Mouse (Mus musculus) heart, postnatal 10 days (tissue): ENCODE measurements at regions not wholly inside any gene's neighbourhood (a gene's known extent, or its start where the extent isn't known, plus 50 kb on each side); places are given as distances from the start of the nearest gene placed in this dataset.
A peak's percentile ranks its signal among the peaks of the same experiment; 100 is the strongest.

Experiments used
- DNase-seq, 2 experiments: peaks; one replicate each; pipeline ENCODE4 v3.0.0; 2021
- intact Hi-C: fragments of 180-260 bp; cut with DNase I; formaldehyde crosslinking; loops from one replicate; pipeline ENCODE4 v1.15.1; 2025

GRCm38 (mm10) chr2:75054474-75055186 lies 229.0 kb downstream of the Mtx2 start:
- intact Hi-C loops: loop anchor here (1.0 to 10.0 kb wide), 6 partner anchors 34 to 530 kb away; partner anchors contain the start of gene Mtx2
- peak; percentile 11 to 33 for DNase-seq

GRCm38 (mm10) chr2:75055187-75055543 lies 229.6 kb downstream of the Mtx2 start:
- intact Hi-C loops: loop anchor here (1.0 to 10.0 kb wide), 6 partner anchors 34 to 530 kb away; partner anchors contain the start of gene Mtx2
- DNase-seq: peak; percentile 52 to 77

- intact Hi-C loops: loop anchor here (5.0 kb wide), 1 partner anchor 76 kb away; no protein-coding TSS in a partner anchor
Observed at GRCm38 (mm10) chr2:75061009-75061408, 235.4 kb downstream of the Mtx2 start.

GRCm38 (mm10) chr2:75061456-75062188 lies 236.0 kb downstream of the Mtx2 start:
- intact Hi-C loops: loop anchor here (5.0 kb wide), 1 partner anchor 76 kb away; no protein-coding TSS in a partner anchor
- DNase-seq: no peak

More at GRCm38 (mm10) chr2:75061009-75061408, 235.4 kb downstream of the Mtx2 start:
- DNase-seq: no peak

- no peak for DNase-seq
- intact Hi-C loops: loop anchor here (5.0 kb wide), 1 partner anchor 75 kb away; no protein-coding TSS in a partner anchor
Observed at GRCm38 (mm10) chr2:75062189-75062510, 236.5 kb downstream of the Mtx2 start.

- DNase-seq: no peak
- intact Hi-C loops: loop anchor here (5.0 kb wide), 1 partner anchor 73 kb away; no protein-coding TSS in a partner anchor
Observed at GRCm38 (mm10) chr2:75064406-75065115, 239.0 kb downstream of the Mtx2 start.

- intact Hi-C loops: no loop called here
- no peak for DNase-seq
Observed at GRCm38 (mm10) chr2:75065304-75065703, 239.7 kb downstream of the Mtx2 start.

GRCm38 (mm10) chr2:75069321-75069720 lies 243.7 kb downstream of the Mtx2 start:
- no peak for DNase-seq
- intact Hi-C loops: no loop called here

- intact Hi-C loops: no loop called here
Observed at GRCm38 (mm10) chr2:75072021-75072420, 246.4 kb downstream of the Mtx2 start.

GRCm38 (mm10) chr2:75072471-75072870 lies 246.9 kb downstream of the Mtx2 start:
- intact Hi-C loops: no loop called here
- peak in 1 of 2 experiments; percentile 13 for DNase-seq

More at GRCm38 (mm10) chr2:75072021-75072420, 246.4 kb downstream of the Mtx2 start:
- DNase-seq: no peak

GRCm38 (mm10) chr2:75073178-75073577 lies 247.6 kb downstream of the Mtx2 start:
- no peak for DNase-seq
- intact Hi-C loops: no loop called here

- intact Hi-C loops: no loop called here
- DNase-seq: no peak
Observed at GRCm38 (mm10) chr2:75087164-75087563, 261.6 kb downstream of the Mtx2 start.

GRCm38 (mm10) chr2:75089186-75089585 lies 263.6 kb downstream of the Mtx2 start:
- DNase-seq: no peak
- intact Hi-C loops: no loop called here

GRCm38 (mm10) chr2:75089616-75090015 lies 264.0 kb downstream of the Mtx2 start:
- no peak for DNase-seq
- intact Hi-C loops: no loop called here

GRCm38 (mm10) chr2:75090439-75090838 lies 264.8 kb downstream of the Mtx2 start:
- intact Hi-C loops: no loop called here
- DNase-seq: no peak

- no peak for DNase-seq
- intact Hi-C loops: no loop called here
Observed at GRCm38 (mm10) chr2:75101501-75101900, 275.9 kb downstream of the Mtx2 start.

- intact Hi-C loops: no loop called here
- DNase-seq: peak; percentile 51 to 57
Observed at GRCm38 (mm10) chr2:75112751-75113150, 287.1 kb downstream of the Mtx2 start.

GRCm38 (mm10) chr2:75114375-75114774 lies 288.8 kb downstream of the Mtx2 start:
- peak in 1 of 2 experiments; percentile 8 for DNase-seq
- intact Hi-C loops: no loop called here

- intact Hi-C loops: no loop called here
- no peak for DNase-seq
Observed at GRCm38 (mm10) chr2:75118348-75118926, 292.8 kb downstream of the Mtx2 start.

GRCm38 (mm10) chr2:75119599-75119998 lies 294.0 kb downstream of the Mtx2 start:
- intact Hi-C loops: no loop called here
- DNase-seq: no peak
